Mouse (Mus musculus) heart, embryonic 13.5 days (tissue): Measurements from ENCODE around the gene Spry1. TPM values are rescaled to one million over a fixed set of nuclear protein-coding genes. Genes with fewer than 3 reads are reported as not detected.

ENCODE experiments used
- polyA plus RNA-seq: library from polyadenylated mRNA; unstranded; fragments of >200 nt; fragmentation: Nextera tagmentation; extraction: Ambion mirVana; gene quantifications from 2 replicates; pipeline ENCODE4 v1.2.1, GENCODE M21; 2015

Gene Spry1
- polyA plus RNA-seq, 1 experiment from 2014 or later = 6.4 TPM

Other genes with a start within 250 kb of the Spry1 start
- 21.4 and 23.6 TPM in 2 replicates for gene Spata5, start 220.1 kb upstream of the Spry1 start, polyA plus RNA-seq
- 9.8 and 11.8 TPM in 2 replicates for gene Nudt6, start 219.7 kb upstream of the Spry1 start, polyA plus RNA-seq
- 3.1 and 3.2 TPM in 2 replicates for gene Gm5148, start 84.5 kb downstream of the Spry1 start, polyA plus RNA-seq